Mouse (Mus musculus) neutrophil, adult 5-6 weeks (primary cell): ENCODE measurements around the gene Mtif3. TPM values are rescaled to one million over a fixed set of nuclear protein-coding genes. Genes with fewer than 3 reads are reported as not detected.

Experiments
- ATAC-seq: fragments of 151-379, 151-347 bp; 2 replicates; pipeline ENCODE4 v1.8.0; 2017; ENCODE audit warnings: mild to moderate bottlenecking, moderate TSS enrichment; ENCODE audit not compliant: insufficient number of reproducible peaks, poor library complexity, low FRiP score, severe bottlenecking; ENCODE audit errors: extremely low read depth
- total RNA-seq: library from RNA; stranded (forward); fragments of 200-1000 nt; gene quantifications from 2 replicates; pipeline ENCODE4 v1.2.3, GENCODE M21; 2017

Gene Mtif3
- 23.0 and 24.1 TPM in 2 replicates for total RNA-seq

DNA sequence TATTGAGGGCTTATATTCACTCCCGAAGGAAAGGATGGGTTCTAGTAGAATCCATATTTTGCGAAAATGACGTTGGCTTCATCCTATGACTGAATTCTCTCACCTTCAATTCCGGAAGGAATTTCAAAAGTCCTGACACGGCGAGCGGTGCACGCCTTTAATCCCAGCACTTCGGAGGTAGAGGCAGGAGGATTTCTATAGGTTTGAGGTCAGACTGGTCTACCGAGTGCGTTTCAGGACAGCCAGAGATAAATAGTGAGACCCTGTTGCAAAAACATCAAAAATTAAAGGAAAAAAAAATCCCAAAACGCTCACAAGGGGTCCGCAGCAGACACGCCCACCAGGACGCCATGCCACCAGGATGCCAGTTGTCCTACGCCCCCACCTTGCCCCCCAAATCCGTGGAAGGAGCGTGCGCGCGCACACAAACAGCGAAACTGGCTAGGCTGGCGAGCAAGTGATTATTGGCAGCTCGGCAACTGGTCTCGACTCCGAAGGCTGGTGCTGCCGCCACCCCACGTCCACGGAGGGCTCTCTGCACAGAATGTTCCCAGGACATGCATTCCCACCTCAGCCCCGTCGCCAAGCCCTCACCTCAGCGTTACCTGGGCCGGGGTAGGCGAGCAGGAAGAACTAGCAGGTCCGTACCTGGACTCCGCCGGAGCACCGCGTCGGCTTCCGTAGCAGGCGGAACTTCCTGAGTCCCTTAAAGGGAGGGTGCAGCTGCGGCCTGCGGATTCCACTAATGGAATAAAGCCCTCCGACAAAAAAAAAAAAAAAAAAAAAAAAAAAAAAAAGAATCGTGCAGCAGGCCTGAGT lies at the start of gene Mtif3:
Gene Mtif3 (minus strand): TSS at position 683 of the 819 bp plus-strand sequence.
- ATAC-seq = peak; percentile 84

DNA sequence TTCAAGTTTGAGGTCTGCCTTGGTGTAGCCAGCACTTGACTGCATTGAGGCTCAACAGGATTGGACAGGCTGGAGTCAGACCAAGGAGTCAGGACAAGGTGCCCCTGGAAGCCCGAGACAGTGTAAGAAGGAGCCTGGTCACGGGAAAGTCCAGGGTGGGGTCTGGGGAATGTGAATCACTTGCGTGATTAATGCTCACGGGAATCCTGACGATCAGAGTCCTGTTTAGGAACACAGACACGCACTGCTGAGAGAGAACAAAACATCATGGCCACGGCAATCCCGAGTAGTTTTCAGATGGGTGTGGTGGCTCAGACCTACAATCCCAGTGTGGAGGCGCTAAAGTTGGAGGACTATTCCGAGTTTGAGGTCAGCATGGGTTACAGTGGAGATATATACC lies 47.7 kb upstream of the Mtif3 start:
- ATAC-seq = no peak

DNA sequence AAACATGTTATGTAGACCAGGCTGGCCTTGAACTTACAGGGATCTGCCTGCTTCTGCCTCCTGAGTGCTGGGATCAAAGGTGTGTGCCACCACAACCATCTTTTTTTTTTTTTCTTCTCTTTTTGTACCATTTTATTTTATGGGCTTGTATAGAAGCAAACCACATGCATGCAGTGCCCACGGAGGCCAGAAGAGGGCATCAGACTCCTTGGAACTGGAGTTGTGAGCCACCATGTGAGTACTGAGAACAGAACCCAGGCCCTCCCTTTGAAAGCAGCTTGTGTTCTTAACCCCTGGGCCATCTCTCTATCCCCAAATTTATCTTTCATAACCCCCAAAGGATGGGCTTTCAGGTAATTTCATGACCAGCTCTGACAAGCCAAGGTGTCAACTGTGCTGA lies 39.7 kb upstream of the Mtif3 start:
- ATAC-seq = no peak

DNA sequence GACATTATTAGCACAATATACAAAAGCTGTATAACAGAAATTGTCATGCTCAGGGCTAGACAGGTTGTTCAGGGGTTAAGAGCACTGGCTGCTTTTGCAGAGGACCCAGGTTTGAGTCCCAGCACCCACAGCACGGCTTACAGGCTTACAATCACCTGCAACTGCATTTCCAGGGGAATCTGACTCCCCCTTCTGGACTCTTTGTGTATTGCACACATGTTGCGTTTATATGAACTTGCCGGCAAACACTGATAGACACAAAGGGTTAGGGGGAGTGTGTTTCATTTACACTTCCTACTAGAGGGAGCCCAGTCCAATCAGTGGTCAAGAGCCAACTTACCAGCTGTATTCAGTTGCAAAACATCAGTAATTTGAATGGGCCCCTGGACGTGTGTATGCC lies 37.7 kb upstream of the Mtif3 start:
- no peak for ATAC-seq

DNA sequence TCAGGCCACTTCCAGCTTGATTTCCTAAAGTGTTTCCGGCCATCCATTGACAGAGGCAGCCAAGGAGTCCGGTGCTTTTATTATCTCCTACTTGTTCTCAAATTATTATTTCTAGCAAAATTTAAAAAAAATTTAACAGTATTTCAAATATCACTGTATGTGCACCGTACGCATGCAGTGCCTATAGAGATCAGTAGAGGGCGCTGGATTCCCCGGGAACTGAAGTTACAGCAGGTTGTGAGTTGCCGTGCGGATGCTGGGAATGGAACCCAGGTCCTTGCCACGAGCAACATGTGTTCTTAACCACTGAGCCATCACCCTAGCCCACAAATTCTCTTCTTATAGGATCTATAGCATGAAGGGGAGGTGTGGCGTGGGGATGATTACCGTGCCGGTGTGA lies 35.2 kb upstream of the Mtif3 start:
- no peak for ATAC-seq

DNA sequence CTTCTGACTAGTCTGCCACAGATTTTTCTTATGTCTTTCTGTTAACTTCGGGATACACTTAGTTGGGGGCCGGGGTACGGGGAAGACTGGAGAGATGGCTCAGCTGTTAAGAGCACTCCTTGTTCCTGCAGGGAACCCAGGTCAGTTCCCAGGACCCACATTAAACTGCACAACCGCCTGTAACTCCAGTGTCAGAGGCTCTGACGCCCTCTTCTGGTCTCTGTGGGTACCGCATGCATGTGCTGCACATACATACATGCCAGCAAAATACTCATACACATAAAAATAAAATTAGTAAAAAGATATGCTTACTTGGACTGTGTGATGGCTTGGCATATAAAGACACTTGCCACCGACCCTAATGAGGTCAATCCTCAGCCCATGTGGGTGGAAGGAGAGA lies 33.2 kb upstream of the Mtif3 start:
- ATAC-seq = no peak

DNA sequence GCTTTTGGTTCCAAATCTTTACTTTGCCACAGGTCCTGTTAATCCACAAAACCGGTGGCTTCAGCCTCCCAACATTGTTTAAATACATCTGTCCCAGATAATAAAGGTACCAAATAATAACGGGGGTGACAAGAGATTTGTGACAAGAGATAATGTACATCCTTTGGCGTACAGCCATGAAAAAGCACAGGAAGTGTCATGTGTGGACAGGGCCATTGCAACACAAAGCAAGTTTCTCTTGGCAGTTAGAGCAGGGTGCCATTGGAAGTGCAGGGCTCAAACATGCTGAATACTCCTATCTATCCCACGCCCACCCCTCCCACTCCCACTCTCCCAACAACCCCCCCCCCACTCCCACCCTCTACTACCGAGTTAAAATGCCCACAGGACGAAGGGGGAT lies 31.4 kb upstream of the Mtif3 start:
- ATAC-seq = no peak

DNA sequence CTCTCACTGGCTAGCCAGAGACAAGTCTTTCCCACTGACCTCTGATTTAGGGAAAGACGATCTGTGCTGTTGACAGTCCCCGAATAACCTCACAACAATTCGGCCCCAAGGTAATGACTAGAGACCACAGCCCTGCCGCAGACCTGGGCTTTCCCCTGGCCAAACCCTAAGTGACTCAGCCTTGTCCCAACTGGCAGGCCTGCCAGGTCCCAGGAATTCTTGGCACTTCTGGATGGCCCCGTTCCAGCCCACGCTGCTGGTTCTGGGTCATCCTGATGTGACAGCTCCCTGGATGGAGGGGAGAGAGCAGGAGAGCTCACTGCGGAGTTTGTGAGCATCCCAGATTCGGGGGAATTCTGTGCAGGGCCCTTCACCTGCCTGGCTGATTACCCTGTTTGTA lies 29.9 kb upstream of the Mtif3 start:
- ATAC-seq = no peak

DNA sequence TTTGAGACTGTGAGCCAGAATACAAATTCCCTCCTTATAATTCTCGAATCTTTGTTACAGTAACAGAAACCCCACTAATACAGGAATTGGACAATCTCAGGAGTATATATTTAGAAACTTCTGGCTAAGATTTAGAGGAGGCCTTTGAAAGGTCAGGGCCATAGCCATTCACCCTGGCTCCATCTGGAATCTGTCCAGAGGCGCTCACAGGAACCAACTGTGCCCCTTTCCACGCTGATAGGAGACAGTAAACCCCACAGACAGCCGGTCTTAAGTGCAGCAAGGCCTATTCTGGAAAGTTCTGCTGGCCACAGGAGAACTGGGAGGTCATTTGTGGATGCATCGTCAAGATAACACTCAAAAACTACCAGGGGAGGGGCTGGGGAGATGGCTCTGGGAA lies 25.5 kb upstream of the Mtif3 start:
- no peak for ATAC-seq

DNA sequence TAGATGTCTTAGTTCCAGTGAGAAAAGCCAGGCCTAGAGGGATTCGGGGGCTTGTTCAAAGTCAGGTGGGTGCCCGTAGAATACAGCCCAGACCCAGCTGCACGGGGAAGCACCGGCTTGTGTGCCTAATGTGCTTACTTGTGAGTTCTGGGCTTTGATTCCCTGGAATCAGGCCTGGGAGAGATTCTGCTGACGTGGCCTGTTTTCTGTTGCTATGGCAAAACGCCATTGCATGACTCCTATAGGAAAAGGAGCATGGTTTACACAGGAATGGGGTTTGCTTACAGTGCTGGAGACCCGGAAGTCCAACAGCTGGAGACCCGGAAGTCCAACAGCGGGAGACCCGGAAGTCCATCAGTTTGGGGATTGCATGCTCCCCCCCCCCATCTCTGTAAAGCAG lies 24.0 kb upstream of the Mtif3 start:
- ATAC-seq = no peak

DNA sequence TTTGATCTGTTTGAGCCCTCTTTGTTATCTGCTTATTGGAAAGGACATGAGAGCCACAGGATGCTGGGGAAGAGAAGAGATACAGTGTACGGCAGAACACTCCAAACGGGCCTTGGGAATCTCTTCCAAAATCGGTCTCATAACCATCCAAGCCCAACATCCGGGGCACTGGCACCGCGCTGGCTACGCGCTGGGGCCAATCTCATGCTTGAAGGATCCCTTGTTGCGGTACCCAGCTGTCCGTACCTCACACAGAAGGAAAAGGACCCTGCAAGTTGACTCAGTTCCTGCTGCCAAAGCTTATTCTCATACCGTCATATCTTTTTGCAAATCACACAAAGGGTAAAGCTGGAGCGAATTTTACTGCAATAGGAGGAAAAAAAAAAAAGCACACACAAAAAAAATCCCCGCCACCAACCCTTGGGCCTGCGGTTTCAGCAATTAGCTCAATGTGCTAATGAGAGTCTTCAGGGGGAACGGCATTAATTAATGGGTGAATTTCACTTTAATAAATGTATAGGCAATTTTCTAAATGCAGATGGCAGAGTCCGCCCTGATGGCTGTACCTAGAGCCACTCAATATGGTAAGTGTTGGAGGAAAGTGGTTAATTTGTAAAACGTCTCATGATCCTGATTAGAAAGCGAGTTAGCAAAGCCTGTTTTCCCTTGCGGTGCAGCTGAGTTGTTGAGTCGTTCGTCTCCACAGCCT lies 22.3 kb upstream of the Mtif3 start:
- ATAC-seq = no peak

DNA sequence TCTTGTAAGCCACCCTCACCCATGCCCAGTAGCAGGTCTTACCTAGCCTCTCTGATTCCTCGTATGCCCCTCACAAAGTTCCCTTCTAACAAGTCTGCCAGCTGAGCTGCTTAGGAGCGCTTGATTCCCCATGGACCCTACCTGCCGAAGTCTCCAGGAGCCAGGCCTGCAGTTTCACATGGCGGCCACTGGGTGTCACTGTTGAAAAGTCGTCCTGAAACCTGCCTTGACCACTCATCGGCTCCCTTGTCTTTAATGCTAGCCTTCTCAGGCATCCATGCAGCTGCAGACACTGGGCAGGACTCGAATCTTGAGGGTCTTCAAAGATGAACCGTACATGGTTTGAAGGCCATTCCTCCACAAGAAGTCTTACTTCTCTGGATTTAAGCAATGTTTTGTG lies 19.6 kb upstream of the Mtif3 start:
- peak; percentile 74 for ATAC-seq

DNA sequence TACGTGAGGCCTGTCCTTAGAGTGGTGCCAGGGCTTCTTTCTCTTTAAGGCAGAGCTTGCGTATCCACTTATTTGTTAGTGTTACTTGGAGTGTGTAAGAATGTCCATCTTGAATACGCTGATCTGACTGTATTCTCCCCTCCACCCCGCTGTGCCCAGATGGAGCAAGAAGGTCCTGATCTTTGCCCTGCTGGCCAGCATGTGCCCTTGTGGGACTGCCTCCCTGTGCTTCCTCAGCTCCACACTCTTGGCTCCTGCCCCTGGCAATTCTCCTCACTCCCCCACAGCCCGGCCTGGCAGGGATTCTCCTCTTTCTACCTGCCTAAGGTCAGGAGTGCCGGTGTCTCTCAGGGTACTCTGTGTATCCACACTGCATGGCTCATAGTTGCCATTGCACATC lies 17.8 kb upstream of the Mtif3 start:
- ATAC-seq = no peak

DNA sequence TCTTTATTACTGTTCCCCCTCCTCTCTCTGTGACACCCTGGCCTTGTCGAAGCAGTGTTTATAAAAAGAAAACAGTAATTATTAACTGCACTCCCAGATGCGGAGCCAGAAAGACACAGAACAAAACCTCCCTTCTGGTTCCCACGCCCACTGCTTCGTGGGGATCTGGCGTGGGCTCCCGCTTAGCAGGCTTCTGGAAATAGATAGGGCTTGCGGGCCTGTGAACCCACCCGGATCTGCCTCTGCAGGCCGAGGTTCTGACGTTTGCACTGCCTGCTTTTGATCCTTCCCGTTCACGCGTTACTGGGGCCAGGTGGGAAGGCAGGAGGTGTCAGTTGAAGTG lies 11.2 kb upstream of the Mtif3 start:
- no peak for ATAC-seq

DNA sequence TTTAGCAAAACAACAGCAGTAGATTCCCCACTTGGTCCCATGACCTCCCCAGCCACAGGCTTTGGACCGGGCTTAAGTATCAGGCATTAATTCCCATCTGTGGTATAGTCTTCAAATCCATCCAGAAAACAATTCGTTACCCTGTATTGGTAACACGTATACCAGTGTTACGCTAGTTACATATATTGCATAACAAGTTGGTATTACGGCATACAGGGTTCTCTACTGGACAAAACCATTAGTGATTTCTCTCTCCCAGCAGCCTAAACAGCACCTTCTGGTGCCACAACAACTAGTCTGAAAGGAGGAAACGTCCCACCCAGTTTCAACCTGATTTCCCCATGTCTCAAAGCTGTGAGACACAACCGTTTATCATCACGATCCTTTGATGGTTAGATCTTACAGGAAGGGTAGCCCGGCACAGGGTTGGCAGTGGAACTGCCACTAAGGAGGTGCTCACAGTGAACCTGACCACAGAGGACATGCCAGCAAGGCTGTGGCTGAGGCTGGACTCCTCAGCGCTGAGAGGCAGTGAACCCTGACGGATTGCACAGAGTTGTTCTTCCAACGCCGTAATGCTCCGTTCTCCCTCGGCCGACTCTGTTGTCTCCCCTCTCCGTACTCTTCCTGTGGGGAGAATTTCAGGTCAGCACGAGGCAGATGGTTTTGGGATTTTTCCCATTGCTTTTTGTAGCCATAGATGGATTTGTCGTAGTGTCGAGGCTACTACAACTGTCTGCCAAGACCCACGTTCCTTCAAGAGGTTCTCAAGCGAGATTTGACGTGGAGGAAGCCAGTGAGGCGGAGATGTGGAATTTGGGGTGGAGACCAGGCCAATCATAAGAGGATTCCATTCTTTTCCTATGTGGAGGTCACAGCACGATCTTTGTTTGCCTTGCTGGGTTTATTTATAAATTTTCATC lies 10.5 kb upstream of the Mtif3 start:
- no peak for ATAC-seq

DNA sequence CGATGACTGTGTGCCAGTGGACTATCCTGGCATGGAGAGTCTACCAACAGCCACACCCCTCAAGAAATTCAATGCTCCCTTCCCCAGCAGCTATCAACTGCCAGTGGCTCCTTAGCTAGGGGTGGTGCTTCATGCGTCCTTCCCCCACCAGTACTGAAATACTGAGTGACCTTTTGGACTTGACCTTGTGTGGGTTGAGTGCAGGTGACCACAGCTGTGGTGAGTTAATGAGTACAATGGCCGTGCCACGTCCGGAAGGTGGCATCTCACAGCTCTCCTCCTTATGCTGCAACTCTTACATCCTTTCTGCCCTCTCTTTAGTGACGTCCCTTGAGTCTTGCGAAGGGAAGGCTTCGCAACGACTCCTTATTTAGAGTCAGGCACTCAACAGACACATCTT lies 9.8 kb upstream of the Mtif3 start:
- ATAC-seq = no peak

DNA sequence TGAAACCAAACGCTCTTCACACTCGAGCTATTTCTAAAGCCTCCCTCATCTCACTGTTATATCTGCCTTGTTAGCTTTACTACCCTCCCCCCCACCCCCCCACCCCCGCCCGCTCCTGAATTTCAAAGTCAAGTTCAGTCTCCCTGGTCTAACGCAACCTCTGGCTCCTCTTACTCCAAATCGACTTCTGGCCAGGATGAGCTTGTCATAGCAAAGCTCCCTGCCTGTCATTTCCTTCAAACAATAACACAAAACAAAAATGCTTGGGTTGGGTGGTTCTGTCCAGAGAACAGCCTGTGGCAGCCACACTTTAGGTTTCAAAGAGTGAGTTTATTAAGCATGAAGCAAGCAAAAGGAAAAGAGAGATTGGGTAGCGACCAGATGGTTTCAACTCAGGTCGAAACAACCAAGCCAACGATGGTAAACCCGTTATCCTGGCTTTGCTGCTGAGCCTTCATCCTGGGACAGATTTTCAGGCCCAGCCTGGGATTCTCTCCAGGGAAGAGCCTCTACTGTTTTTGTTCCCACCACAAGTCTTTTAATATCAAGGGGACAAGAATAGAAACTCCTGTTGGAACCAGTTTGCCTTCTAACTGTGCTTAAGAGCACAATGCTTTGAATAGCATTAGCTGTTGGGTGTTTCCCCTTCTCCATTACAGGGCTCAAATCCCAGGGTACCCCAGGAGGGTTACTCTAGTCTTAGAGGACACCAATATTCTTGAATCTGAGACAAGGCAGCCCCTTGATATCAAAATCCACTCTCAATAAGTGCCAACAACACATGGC lies 8.4 kb upstream of the Mtif3 start:
- no peak for ATAC-seq

DNA sequence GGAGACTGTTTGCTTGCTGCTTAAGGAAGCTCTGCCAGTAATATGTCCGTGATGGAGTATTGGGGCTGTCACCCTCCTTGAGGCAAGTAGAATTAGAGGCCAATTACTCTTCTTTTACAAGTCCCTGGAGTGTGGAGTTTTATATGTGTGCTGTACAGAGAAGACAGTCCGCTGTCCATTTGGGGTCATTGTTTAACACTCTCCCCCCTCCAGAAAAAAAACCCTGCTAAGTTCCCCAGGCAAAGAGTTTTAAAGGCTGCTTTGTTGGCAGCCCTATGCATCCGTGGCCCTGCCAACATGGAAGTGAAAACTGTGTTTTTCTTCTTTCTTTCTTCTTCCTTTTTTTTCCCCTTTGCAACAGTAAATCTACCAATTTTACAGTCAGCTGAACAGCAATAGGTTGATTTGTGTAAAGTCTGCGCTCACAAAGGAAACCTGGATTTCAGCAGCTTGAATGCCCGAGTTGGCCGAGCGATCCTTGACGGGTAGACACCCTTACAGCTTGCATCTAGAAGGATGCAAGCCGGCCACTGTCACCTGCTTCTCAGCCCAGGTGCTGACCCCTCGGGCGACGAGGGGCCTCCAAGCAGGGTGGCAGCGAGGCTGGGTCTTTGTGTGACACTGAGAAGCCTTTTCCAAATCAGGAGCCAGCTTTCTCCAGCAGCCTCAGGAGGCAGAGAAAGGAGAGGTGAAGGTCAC lies 5.2 kb upstream of the Mtif3 start:
- no peak for ATAC-seq

DNA sequence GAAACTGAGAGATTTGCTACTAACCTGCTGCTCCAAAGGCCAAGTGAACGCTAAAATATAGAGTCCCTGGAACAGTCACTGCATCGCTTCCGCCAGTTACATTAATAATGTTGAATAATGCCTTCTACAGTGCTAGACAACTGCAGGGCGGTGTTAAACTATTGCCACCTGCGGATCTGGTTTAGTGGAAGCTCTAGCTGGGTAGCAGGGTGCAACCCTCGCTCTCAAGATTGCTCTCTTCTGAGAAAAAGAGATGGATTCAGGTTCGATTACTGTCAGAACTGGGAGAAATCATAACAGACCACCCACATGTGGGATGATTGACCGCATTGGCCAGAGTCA lies 308 bp upstream of the Mtif3 start:
- ATAC-seq = no peak
